Mouse (Mus musculus) lung, postnatal 14 days (tissue): ENCODE measurements around the gene Ddt.

Experiments used
- DNase-seq: peaks from one replicate; pipeline ENCODE4 v3.0.0; 2021

Ddt gene

DNA sequence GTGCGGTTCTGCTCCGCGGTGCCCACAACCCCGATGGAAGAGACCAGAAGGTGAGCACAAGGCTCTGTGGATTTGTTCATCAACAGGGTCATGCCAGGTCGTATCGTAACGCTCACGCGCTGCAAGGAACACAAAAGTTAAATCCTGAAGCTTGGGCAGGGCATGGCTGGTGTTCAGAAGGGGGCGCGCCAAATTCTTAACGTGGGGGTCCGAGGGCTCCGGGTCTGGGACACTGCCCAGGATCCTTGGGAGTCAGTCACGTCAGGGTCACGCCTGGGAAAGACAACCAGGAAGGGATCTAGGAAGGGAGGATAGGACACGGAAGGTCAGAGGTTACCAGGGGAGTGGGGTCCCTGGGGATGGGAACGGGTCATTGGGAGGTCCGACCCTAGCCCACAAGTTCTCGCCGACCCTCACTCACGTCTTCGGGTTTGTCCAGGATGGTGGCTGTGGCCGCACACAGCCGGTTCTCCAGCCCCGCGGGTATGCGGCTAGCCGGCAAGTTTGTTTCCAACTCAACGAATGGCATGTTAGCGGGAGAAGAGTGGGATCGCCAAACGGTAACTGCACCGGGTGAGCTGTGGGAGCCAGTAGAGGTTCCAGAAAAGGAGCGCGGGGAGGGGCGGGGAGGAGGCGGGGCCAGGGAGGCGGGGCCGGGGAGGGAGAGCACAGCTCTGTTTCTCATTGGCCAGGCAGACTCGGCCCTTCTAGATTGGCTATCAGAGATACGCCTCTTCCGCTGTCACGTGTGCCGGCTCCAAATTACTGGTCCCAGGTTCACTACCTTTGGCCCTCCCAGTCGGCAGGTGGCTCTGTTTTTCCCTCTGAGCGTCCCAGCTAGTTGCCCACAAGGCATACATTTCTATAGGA, at the start of gene Ddt:
Gene Ddt (minus strand): TSS at position 620 of the 870 bp plus-strand sequence.
- DNase-seq = peak; percentile 85

DNA sequence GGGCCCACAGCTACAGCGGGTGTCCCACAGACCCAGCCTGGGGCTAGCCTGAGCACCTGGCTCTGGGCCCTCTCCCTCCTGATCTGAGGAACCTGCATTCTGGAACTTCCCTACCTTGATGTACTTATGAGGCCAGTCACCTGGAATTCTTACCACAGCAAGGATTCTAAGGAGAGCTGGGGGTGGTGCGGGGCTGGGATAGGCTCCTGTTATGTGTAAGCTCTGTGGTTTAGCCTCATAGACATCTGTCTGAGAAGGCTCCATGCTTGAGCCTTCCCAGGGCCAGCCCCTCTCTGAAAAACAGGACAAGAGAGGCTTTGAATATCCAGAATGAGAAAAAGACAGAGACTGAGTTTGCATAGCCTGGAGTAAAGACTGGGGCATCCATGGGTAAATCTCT, 49.2 kb upstream of the Ddt start, which contains the start of gene Gstt4:
Gene Gstt4 (minus strand): TSS at position 101 of the 400 bp plus-strand sequence.
- DNase-seq = no peak

GRCm38 (mm10) chr10:75819882-75820281, 46.7 kb upstream of the Ddt start:
- DNase-seq = no peak

DNA sequence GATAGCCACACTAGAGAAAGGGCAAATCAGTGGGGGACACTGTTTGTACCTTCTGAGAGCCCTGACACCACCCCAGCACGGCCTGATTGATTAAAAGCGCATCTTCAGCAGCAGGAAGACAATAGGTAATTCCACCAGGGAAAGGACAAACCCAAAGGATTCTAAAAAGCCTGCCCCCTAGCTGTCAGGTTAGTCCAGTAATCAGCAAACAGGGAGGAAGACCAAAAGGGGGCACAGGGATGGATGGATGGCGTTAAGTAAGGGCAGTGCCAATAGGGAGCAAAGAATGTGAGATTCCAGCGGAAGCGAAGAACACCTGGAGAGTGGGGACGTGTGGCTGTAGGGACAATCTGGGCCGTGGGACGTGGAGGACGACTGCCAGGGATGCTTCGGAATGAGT, 45.4 kb upstream of the Ddt start:
- DNase-seq = no peak

- no peak for DNase-seq
These were observed 31.0 kb upstream of the Ddt start for GRCm38 (mm10) chr10:75804217-75804616.

DNA sequence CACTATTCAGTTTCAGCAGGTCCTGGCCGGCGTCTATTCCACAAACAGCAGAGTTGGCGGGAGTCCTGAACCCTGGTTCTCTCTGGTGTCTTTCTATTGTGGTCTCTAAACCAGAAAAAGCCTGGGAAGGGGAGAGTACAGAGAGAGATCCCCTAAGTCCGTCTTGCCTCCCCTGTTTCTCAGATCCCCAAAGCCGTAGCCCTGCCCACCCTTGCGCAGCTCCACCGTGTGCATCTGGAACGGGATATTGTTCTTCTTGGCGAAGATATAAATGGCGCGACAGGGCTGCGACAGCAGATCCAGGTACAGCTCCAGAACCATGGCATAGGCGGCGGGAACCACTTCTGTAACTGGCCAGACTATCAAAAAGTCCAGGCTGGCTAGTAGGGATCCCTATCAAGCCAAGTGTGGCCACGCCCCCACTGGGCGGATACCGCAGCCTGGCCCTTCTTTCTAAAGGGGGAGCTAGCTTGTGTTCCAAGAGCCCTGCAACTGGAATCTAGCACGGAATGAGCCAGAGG, 25.0 kb upstream of the Ddt start, which contains the start of gene Gstt1:
Gene Gstt1 (minus strand): TSS at position 409 of the 521 bp plus-strand sequence.
- DNase-seq = peak; percentile 69

DNA sequence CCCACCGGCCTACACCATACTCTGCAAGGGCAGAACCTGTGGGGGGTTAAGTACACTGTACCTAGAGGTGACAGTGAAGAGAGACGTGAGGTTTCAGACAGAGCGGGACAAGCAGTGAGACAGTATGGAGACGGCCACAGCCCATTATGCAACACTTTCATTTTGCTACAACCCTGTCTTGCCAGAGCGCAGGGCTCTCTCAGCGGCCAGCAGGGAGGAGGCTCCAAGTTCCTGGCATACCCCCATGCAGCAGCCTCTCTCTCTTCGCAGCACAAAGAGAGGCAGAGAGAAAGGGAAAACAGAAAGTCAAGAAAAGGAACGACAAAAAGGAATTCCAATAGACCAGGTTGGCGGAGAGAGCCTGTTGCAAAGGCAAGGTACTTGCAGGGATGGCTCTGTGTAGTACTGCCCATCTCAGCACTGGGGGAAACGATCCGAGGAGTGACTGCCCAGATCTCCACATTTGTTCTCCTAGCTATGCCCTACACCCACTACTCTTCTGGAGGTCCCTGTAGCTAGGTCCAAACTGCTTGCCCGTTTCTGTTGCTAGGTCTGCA, 24.5 kb upstream of the Ddt start:
- DNase-seq = peak; percentile 61

GRCm38 (mm10) chr10:75796731-75797516, 23.7 kb upstream of the Ddt start:
- peak; percentile 41 for DNase-seq

GRCm38 (mm10) chr10:75794880-75795279, 21.7 kb upstream of the Ddt start:
- DNase-seq = peak; percentile 40

DNA sequence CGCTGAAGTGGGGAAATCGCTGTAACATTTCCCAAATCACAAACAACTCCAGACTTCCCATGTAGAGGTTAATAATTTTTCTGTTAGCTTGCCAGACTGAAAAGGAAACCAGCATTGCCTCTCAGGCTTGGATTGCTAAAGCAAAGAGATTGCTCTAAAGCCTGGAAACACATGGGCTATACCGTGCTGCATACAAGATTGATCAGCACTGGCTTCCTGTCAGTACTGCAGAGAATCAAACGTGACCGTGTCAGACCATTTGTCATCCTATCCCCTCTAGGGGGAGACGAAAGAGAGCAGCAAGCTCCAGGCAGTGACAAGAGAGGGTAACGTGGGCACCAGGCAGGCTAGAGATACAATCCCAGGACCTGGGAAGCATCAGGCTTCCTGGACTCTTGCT, 17.6 kb upstream of the Ddt start:
- DNase-seq = no peak

DNA sequence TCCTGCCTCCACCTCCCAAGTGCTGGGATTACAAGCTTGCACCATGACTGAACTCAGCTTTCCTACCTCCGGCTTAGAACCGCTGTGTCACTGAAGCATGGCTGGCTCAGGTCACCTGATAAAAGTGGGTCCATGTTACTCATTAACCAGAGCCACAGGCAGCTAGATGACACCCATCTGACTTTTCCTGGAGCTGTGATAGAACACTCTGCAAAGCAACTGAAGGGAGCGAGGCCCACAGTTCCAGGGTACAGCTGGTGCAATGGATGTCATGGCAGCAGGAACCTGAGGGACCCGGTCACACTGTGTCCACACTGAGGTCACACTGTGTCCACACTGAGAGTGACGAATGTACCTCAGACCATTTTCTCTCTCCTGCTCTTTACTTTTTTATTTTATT, 16.6 kb upstream of the Ddt start:
- DNase-seq = no peak

DNA sequence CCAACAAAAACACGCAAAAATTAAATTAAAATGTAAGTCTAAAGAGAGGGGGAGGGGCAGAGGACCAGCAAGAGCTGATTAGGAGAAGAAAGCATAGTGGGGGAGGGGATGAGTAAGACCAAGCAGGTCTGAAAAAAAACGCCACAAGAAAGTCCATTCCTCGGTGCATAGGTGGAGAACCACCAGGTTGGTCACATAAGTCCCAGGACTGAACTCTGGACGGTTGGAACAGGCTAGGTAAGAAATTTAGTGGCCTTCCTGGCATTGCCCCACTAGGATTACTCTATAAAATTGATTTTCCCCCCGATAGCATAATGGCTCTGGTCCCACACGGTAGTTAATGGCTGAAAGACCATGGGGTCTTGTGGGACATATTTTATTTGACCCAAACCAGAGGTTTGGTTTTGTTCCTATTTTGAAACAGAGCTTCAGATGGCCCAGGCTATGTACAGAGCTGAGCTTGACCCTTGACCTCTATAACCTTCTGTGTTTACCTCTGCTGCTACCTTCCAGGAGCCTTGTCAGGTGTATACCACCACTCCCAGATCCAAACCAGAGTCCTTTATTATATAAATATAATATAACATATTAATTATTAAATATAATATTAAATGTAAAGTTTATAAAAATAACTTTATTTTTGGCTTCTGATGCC, 16.0 kb upstream of the Ddt start:
- no peak for DNase-seq

DNA sequence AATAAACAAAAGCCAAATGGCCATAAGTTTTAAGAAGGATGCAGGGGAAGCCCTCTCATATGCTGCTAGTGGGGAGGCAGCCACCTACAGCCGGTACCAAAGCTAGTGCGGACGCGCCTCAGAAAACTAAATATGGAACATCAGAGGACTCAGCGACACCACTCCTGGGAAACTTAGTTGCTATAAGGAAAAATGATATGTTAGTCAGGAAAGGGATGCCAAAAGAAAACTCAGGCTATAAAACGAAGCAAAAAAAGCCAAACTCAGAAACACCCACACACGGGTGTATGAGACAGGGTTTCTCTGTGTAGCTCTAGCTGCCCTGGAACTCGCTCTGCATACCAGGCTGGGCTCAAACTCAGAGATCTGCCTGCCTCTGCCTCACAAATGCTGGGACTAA, 15.1 kb upstream of the Ddt start:
- DNase-seq = no peak

- DNase-seq = no peak
These were observed 12.2 kb upstream of the Ddt start for GRCm38 (mm10) chr10:75785442-75785841.

- DNase-seq = peak; percentile 68
These were observed 7.8 kb upstream of the Ddt start, which contains the start of the genes Gm20441 and Gstt3 for GRCm38 (mm10) chr10:75780769-75781578. TSS of gene Gm20441 (minus strand) at chr10:75780954. TSS of gene Gstt3 (minus strand) at chr10:75781414.

DNA sequence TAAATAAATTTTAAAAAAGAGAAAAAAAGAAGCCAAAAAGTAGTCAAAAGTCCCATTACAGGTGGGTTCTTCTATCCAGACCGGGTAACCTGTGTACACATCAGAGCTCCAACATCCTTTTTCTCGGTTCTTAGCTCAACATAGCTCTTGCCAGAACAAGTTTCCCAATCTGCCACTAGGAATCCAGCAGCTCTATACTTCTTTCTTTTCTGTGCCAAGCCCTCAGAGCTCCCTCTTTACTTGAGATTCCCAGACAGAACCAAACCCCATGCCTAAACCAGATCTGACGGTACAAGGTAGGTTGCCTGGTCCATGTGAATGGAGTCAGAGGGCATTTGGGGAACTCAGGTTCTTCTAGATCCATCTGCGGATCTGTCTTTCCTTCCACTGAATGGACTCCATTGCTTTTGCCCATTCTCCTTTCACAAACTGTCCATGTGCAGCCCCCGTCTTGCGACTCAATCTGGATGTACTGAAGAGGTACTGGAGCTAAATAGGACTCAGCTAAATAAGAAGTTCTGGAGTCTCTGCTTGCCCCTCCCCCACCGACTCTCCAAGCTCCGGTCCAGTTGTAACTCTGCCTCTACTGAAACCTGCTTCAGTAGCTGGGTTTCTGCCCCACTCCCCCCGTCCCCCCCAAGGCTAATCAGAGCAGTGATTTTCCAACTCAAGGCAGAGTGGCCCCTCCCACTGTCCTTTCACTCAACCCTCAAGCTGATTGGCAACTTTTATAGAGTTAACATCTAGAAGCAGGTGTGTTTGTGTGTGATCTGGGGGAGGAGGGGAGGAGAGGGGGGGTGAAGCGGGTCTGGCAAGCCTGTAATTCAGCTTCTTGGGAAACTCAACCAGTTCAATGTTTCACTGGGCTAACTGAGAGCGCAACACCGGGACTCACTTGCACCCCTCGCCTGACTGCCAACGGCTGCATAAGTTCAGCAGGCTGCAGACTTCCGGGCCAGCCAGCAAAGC, 6.3 kb upstream of the Ddt start:
- no peak for DNase-seq

DNA sequence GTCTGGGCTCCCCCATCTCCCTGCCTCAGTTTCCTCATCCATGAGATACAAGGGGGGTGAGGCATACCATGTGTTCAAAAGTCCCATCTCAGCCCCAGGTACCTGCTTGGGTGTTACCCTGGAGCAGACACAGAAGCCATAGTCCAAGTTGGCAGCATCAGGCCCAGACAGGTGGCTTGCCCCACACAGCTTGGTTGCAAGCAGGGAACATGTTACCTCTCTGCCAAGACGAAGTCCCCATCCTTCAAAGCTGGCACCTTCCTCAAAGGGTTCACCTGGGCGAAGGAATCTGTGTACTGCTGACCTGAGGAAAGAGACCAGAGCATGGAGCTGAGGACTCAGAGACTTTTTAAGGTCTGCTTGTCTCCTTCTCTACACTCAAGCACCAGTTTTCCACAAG, 4.7 kb upstream of the Ddt start:
- no peak for DNase-seq

GRCm38 (mm10) chr10:75776562-75776961, 3.3 kb upstream of the Ddt start:
- DNase-seq = no peak

GRCm38 (mm10) chr10:75774587-75774986, 1.4 kb upstream of the Ddt start:
- no peak for DNase-seq

DNA sequence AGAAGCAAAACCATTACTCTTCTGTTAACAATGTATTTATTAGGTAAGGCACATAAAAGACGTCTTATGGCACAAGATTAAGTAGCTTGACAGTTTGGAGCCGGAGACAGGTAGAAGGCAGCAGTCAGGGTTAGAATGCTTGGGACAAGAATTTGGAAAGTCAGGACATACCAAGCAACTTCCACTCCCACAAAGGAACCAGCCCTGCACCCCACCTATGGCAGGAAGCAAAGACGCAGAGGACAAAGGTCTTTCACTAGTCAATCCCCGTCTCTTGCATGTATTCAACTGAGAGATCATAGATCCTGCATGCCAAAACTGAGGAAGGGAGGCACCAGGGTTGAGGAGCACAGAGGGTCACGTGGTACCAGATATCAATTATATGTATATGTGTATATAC, 888 bp upstream of the Ddt start:
- no peak for DNase-seq
